Mouse (Mus musculus): ENCODE results near the gene Cnot2.

Cnot2 gene

DNA sequence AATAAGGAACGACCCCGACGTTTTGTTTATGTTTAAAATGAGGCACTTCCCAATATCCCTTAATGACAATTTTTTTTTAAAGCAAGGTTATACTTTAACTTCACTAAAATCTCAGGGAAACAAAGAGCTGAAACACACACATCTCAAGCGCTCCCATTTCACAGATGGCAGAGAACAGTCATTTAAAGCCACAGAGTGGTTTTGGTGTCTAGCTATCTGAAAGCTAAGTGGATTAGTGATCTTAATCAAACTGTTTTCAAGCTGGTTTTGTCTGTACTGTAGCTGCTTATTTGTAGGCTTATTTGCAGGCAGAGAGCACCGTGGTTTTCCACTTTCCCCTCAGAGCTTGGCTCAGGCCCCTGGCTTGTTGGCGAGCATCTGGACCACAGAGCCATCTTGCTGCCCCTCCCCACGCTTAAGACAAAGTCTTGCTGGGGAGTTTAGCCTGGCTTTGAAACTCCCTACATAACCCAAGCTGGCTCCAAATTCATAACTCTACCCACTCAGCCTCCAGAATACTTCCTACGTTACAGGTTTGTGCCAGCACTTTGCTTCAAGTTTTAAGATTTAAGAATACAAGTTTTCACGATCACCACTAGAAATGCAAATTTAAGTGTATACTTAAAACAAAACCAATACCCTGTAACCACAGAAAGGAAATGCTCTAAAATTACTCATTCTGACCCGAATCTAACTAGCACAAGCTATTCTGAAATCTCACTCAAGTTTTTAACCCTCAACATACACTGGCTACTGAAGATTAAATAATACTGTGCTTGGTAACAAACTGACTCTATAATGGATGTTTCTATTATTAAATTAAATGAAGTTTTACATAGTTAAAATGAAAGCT lies 94.2 kb downstream of the Cnot2 start:
- in situ Hi-C loops (cut with MboI, MseI), result loop anchor here (5.0 kb wide), 1 partner anchor 90 kb away; no protein-coding TSS in a partner anchor

DNA sequence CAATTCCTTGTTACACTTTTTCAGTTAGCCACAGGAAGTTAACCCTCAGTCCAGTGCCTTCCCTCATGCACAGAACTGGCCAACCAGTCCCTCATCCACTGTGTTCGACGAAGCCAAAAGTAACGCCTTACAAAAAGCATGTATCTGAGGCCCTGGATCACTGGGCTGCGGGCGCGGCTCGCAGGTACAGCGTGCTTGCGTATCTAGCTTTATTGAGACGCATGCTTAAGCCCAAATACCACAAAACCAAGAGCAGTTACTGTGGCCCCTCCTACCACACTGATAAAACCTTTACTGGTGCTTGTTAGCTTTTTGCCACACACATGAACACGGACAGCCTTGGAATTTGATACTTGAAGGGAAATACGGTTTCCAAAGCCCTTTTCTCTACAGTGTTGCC lies 99.4 kb downstream of the Cnot2 start:
- in situ Hi-C loops (cut with MboI, MseI), result no loop called here

DNA sequence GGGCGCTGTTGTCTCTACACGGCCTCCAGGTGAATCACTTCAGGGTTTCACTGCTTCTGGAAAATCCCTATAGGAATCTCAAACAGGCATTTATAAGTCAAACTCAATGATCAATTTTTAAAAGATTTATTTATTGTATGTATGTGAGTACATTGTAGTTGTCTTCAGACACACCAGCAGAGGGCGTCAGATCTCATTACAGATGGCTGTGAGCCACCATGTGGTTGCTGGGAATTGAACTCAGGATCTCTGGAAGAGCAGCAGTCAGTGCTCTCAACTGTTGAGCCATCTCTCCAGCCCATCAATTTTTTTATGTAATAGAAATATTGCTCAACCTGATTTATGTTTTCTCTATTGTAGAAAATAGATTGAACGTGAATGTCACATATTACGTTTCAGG lies 100.3 kb downstream of the Cnot2 start:
- in situ Hi-C loops (cut with MboI, MseI), result no loop called here

DNA sequence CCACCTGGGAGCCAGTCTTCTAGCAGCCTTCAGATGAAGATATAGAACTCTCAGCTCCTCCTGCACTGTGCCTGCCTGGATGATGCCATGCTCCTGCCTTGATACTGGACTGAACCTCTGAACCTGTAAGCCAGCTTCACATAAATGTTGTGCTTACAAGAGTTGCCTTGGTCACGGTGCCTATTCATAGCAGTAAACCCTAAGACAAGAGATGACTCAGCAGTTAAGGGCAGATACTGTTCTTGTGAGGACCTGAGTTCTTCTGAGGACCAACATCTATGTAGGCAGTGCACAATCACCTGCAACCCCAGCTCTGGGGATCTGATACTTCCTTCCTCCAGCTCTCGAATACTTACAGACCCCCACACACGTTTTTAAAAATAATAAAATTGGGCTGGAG lies 104.8 kb downstream of the Cnot2 start:
- in situ Hi-C loops (cut with MboI, MseI), result no loop called here

DNA sequence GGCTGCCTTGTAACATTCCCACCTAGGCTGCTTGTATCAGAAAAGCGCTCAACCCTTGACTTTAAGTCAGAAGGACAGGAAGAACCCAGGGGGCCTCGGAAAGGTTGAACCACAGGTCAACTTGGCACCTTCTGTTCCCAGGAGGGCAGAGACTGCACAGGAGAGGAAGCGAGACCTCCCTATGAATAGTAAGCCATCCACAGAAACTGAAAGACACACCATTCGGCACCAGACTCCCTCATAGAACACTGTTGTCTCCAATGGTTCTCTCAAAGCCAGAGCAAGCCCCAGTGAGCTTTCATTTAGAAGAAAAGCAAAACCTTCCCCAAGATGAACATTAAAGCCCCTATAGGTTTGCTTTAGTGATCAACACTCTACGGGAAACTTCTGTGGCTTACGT lies 105.6 kb downstream of the Cnot2 start:
- in situ Hi-C loops (cut with MboI, MseI), result no loop called here

DNA sequence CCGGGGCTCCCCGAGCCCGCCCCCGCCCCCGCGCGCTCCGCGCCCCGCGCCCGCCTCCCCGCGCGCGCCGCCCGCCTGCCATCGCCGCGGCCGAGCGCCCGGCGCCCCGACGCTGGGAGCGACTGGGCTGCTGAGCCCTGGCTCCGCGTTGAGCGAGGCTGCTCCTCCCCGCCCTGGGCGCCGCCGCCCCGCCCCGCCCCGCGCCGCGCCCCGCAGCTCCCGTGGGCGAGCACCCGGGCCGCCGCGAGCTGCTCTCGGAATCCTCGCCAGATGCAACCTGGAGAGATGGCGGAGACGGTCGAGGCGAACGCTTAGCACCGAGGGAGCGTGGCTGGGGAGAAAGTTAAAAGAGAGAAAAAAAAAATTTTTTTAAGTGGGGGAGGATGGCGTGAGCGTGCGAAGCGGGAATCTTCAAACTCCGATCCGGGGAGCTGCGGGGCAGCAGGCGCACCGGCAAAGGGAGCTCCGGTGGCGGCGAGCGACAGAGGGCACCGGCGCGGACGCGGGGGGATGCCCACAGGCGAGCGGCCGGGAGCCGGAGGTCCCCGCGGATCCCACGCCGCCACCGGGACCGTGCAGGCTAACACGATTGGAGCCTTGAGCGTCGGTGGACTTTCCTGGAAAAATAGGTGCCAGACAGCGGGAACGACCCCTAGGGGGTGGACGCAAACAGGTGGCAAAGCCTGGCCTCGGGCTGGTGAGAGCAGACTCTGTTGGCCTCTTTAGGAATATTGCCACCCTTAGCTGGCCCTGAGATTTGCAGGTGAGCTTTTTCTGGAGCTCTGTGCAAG lies 107.4 kb downstream of the Cnot2 start, which contains the start of gene Kcnmb4:
Gene Kcnmb4 (minus strand): TSS at position 120 of the 791 bp plus-strand sequence.
- in situ Hi-C loops (cut with MboI, MseI), result no loop called here

DNA sequence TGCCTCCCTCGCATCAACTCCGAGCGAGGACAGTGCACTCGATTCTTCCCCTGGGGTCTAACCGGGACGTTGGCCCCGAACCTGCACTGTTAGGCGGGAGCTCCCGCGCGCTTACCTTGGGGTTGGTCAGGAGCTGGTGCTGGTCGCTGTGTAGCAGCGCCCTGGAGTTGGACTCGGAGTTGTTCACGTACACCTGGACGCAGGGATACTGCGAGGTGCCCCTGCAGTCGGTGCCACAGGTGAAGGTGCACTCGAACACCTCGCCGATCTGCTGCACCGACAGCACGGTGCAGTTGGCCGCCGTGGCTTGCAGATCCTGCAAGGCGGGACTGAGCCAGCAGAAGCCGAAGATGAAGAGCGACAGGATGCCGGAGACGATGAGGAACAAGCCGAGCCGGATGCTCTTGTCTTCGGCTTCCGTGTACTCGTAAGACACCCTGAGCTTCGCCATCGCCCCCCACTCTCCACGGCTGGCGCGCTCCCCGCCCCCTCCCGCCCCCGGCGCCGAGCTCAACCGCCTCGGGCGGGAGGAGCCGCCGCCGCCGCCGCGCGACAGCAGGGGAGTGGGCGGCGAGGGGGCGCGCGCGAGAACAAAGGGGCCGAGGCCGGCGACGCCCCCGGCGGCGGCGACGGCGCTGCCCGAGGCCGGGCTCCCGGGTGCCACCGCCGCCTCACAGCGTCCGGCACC lies 108.1 kb downstream of the Cnot2 start:
- in situ Hi-C loops (cut with MboI, MseI), result no loop called here

DNA sequence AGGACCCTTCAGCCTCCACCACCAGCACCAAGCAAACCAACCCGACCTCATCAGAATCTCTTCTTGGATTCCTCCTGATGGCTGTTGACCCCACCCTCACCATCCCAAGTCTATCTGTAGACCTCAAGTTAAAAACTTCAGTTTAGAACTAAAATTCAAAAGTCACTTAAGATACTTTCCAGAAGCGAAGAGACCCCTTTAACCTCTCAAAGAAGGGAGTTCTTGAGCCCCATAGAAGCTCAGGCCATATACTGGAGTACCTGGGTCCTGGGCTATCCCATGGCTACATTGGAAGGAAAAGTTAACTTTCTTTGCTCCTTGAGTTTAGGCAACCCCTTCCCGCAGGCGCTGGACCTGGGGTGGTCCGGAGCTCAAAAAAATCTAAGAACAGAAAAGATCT lies 108.7 kb downstream of the Cnot2 start:
- in situ Hi-C loops (cut with MboI, MseI), result no loop called here

DNA sequence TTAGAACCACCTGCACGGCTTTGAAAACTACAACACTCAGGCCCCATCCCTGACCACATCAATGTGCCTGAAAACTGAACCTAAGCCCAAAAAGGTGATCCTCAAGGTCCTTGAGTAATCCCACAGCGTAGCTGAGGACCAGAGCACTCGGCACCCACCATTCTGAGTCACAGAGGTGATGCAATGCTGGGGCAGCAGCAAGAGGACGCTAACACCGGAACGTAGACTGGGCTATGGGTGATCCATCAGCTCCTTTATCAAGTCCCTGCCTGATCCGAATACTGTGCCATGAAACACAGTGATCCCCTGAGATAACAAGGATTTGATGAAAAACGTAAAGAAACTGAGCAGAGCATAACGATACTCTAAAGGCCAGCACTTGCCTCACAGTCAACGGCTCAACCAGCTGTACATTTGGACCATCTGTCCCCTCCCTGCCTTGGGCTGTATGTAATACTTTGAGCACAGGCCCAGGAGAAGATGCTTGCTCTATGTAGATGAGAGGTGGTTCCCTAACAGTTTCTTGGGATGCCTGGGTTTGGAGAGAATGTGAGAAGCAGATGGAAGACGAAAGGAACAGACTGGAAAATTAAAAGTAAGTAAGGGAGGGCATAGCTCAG lies 110.9 kb downstream of the Cnot2 start:
- in situ Hi-C loops (cut with MboI, MseI), result no loop called here

DNA sequence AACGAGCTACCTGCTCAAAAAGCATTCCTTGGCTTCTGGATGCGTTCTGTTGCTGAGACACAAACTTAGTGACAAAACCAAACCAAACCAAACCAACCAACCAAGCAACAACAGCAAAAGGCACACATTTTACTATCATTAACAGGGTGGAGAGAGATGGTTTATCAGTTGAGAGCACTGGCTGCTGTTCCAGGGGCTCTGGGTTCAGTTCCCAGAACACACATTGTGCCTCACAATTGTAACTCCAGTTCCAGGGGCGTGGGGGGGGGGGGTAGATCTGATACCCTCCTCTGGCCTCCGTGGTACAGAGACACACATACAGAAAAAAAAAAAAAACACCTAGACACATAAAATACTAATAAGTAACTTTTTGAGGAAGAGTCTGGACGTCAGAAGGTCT lies 113.2 kb downstream of the Cnot2 start:
- in situ Hi-C loops (cut with MboI, MseI), result no loop called here

DNA sequence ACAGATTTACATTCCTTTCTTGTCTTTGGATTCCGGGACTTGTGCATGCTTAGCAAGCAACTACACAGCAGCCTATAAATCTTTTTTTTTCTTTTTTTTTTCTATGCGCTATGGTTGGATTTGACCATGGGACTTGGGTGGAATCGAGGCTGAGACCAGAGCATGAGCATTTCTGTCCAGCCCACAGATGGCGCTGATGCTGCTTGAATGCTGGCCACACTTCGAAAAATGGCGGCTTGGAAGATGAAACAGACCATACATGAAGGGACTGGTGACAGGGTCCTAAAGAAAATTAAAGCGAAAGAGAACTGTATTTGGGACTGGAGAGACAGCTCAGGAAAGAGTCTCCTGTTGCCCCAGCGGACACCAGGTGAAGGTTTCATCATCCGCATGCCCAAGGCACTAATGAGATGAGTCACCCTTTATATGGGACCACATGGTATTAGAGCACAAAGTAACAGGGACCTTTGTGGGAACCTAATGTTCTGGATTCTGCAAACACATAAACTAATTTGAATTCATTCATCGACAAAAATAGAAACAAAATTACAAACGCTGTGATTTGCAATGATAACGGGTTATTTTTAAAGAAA lies 117.5 kb downstream of the Cnot2 start:
- in situ Hi-C loops (cut with MboI, MseI), result loop anchor here (5.0 kb wide), 1 partner anchor 52 kb away; no protein-coding TSS in a partner anchor

DNA sequence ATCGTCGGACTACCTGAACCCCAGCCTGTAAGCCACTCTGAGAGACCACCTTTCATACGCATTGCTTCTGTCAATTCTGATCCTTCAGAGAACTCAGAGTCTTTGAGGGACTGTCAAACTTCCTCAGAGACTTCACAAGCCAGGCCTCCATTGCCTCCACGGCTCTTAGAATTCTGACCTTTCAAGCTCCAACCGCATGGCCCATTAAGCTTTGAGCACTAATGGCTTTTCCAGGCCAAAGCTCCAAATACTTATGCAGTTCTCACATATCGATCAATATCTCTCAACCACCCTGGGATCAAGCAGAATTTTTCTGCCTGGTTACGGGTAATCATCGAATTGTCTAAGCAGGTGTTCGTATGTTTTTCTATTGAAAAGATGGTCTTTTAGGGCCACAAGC lies 119.9 kb downstream of the Cnot2 start:
- in situ Hi-C loops (cut with MboI, MseI), result loop anchor here (5.0 kb wide), 1 partner anchor 49 kb away; no protein-coding TSS in a partner anchor

DNA sequence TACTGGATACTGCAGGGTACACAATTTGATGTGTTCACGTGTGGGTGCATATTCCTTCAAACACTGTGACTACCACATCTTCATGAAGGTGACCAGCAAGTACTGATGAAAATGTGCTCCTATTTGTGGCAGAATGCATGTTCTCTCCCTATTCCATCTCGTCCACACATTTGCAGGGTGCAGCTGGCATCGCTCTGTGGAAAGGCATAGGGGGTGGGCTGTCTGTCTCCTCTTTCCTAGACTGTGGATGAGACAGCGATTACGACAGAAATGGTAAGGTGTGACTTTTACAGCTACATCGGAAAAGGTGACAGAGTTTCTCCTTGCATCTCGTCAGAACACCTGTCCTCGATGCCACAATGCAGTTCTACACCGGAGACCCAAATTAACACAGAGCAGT lies 122.5 kb downstream of the Cnot2 start:
- in situ Hi-C loops (cut with MboI, MseI), result no loop called here

DNA sequence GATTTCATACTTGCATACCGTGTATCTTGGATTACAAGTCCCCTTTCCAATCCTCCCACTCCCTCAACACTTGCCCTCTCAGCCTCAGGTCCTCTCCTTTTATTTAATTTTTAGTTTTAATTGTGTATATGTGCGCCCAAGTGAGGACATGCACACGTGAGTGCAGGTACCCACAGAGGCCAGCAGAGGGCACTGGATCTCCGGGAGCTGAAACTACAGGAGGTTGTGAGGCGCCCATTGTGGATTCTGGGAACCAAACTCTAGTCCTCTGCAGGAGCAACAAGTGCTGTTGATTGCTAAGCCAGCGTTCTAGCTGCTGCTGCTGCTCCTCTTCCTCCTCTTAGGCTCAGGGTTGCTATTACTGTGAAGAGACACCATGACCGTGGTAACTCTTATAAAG lies 128.5 kb downstream of the Cnot2 start:
- in situ Hi-C loops (cut with MboI, MseI), result no loop called here

DNA sequence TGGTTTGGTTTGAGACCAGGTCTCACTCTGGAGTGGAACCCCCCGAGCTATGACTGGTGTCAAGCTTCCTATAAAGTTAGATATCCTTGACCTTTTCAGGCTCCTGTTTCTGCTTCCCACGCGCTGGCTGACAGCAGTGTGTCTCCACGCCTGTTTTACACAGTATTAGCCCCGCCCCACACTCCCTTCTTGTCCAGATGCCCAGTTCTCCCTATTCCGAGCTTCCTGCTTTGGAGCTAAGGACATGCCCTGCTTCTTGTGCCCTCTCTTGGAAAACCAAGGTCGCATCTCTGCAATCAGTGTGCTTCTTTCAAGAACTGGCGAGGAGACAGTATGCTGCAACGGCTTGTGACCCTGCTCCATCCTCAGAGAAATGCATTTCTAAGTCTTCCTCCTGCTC lies 130.7 kb downstream of the Cnot2 start:
- in situ Hi-C loops (cut with MboI, MseI), result no loop called here

DNA sequence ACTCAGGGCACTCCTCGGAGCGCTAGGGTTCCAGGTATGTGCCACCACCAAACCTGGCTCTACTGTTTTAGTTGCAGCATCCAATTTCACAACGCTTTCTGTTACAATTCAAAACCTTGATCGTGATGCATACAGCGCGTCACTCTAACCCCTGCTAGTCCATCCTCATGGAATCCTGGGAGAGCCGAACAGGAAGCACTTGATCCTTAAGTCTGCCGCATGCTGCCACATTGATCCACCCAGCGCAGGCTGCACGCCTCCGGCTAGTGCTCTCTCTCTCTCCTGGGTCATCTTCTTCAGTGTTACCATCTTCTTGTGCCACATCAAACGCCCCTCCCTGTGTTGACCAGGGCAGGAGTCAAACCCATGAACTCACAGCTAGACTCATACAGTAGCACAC lies 133.1 kb downstream of the Cnot2 start:
- in situ Hi-C loops (cut with MboI, MseI), result no loop called here

DNA sequence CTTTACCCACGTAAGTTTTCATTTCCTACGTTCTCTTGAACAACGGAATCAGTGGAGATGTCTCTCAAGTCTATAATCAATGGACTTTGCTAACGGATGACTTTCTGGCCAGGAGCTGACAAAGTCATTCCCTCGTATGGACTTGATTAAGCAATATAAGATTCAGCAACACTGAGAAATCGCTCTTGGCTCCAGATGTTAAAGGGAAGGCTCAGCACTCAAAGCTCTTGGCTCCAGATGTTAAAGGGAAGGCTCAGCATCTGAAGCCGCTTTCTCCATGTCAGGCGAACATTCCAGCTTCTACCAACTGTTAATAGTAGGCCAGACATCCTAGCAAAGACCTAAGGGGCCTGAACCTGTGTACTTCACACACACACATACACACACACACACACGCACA lies 134.1 kb downstream of the Cnot2 start:
- in situ Hi-C loops (cut with MboI, MseI), result no loop called here

DNA sequence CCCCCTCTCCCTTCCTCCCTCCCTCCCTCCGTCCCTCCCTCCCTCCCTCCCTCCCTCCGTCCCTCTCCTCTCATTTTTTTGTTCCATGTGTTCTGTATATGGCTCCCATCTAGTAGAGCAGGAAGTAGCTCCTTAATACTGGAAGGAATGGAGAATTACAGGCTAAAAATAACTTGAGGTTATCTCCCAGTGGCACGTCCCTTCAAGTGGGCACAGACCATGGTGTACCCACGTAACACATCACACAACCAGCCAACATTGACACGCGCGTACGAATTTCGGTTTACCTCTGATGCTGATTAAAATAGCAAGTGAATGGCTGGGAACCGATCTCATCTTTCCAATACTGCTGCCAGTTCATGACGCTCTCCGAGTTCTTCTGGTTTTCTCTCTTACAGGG lies 135.3 kb downstream of the Cnot2 start:
- in situ Hi-C loops (cut with MboI, MseI), result no loop called here

DNA sequence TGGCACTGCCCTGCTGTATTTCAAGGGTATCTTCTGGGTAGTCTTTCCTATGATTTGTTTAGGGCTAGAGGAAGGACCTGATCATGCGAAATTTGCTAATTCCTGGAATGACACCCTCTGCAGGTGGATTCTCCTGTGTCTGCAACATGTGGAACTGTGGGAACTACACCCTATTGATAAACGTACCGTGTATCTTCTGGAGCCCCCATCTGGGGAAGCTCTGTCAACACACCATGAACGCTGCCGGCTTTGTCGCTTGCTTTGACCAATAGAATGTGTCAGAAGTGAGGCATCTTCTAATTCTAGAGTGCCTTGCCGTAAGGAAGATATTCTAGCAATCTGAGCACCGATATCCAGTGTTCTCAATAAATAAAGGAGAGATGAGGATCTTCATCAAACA lies 136.5 kb downstream of the Cnot2 start:
- in situ Hi-C loops (cut with MboI, MseI), result no loop called here

DNA sequence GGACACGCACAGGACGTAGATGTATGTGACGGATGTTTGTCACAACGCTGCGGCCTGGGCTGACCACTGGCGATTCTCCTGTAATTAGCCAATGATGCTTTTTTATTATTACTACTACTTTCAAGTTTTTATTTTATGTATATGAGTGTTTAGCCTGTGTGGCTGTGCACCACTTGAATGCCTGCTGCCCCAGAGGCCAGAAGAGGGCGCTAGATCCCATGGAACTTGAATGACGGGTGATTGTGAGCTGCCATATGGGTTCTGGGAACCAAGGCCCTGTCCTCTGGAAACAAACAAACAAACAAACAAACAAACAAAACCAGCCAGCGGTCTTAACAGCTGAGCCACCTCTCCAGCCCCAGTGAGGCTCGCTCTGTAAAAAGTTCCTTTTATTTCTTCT lies 136.9 kb downstream of the Cnot2 start:
- in situ Hi-C loops (cut with MboI, MseI), result no loop called here

DNA sequence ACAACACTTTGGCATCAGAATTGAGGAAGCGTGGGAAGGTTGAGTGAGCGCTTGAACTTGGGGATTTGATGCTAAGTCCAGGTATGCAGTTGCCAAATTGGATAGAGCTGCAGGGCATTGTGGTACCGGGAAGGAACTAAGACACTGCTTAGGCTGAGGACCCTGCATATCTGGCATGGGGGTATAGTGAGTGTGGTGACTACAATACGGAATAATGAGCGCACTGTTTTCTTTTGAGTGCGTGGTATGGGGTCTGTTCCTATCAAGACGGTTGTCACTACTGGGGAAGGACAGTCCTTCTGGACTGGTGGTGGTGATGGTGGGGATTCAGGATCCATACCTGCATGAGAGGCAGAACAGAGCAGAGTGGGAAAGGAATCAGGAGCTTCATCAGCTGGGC lies 140.4 kb downstream of the Cnot2 start:
- in situ Hi-C loops (cut with MboI, MseI), result no loop called here

Data from T-helper 1 cell (primary cell).